Mouse (Mus musculus): Measurements from ENCODE around the gene Anapc15.

DNA sequence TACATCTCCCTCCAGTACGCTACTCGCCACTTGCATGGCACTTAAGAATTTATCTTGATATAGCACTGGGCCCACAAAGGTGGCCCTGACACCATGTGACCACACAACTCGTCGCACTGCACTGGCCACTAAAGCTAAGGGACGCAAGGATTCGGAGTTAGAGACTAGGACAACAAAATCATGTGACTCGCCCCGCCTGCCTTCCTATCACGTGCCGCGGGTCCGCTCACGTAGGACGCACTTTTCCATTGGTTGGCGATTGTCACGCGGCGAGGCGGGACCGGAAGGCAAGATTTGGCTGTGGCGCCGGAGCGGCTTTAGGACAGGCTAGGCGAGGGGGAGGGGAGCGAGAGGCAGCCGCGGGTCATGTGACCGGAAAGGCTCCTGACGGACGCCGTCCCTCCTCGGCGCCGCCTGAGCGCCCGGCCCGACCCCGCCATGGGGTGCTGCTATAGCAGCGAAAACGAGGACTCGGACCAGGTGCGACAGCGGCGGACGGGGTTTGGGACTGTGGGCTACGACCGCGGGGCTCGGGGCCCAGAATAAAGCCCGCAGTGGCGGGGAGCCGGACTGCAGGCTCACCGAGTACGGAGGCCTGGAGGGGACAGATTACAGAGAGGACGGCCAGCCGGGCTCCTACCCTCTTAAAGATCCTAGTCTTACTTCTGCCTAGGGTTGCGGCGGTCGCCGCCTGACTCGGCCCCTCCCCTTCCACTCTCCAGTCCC, 42.2 kb downstream of the Anapc15 start, which contains the start of gene Lamtor1:
- no peak for TF ChIP-seq CTCF (IDR thresholded peaks at IDR 0.05; ENCODE audit: low read depth)
- peak; percentile 59; the same call in 1 of the 2 replicates for TF ChIP-seq EP300 (IDR thresholded peaks at IDR 0.05; ENCODE audit: low read depth)

Data from liver, postnatal 0 days (tissue).